Mouse (Mus musculus) lung, postnatal 4 days (tissue): ENCODE measurements around the gene Rhox13.

Source experiments
- DNase-seq, 2 experiments: peaks; one replicate each; pipeline ENCODE4 v3.0.0; 2021

Rhox13 gene

DNA sequence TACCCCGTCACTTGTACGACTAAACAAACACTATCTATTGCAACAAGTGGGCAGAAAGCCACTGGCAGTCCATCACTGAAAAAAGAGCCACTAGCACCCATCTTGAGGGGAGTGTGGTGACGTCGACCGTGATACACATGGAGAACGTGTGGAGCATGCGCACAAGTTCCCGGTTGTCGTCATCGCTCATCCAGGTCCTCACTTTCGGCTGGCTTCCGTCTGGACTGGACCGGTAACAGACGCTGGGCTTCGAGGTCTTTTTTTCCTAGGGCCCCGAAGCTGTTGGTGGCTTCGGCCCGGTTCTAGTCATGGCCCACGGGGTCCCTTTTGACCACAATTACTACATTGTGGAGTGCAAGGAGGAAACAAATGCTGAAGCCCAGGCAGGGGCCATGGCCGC is at the start of gene Rhox13:
Gene Rhox13, plus strand, starts transcription at position 238 of the 400 bp plus-strand sequence.
- DNase-seq: no peak

DNA sequence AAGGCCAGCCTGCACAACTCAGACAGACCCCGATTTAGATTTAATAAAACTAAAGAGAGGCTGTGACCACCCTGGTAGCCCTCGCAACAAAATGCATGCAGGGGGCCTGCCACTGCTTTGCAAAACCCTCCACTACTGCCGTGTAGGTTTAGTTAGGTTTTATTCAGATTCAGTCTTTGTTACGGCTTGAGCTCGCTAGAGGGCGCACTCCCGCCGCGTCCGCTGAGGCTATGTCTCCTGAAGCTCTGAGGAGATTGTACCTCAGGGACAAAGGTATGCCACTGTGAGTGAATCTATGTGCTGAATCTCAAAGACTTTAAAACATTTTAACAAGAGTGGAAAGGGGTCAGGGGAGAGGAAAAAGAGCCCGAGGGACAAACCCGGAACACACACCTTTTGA is 36.8 kb upstream of the Rhox13 start:
- DNase-seq: peak; percentile 29 to 43

DNA sequence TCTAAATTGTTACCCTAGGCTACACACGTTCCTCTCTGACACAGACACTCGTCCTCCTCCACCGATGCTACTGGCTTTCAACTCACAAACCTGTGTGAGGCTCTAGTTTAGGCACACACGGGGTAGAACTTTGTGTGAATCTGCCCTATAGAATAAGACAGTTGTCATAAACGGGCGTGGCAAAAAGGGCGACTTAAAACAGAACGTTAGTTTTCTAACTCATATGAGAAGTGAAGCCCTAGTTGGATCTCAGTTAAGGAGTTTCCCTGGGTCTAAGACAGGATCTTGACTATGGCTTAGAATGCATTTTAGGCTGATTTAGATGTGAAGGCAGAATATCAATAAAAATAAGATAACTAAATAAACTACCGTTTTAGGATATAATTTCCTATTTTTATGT is 36.0 kb upstream of the Rhox13 start, which contains the start of gene Rhox11:
Gene Rhox11, minus strand, starts transcription at position 101 of the 400 bp plus-strand sequence.
- DNase-seq: no peak

DNA sequence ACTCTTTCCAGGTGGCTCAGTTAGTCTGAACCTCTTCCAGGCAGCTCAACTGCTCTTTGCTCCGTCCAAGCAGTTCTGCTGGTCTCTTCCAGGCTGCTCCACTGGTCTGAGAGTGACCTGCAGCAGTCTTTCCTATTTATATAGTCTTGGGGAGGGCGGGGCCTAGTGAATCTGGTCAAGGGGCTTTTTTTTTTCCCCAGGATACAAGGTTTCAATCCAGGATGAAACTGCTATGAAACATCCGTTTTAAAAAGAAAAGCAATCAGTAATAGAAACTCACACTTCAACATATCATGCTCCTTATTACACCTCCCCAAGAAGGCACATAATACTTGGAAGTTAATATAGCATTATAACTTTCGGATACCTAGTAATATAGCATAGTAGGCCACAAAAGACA is 10.2 kb upstream of the Rhox13 start, which contains the start of gene Rhox12:
Gene Rhox12, minus strand, starts transcription at position 101 of the 400 bp plus-strand sequence.
- DNase-seq: no peak

DNA sequence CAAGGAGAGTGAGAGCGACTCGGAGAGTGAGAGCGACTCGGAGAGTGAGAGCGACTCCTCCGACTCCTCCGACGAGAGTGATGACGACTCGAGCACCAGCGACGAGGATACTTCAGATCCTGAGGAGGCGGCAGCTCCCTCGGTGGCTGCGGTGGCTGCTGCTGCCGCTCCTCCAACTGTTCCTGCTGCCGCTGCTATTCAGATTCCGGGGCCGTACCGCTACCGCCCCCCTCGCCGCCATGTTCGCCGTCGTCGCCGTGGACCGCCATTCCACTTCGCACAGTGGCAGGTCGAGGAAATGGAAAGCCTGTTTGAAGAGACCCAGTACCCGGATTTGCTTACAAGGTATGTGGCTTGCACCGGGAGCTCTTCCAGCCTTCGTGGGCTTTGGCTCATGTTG is 459 bp downstream of the Rhox13 start:
- DNase-seq: no peak

DNA sequence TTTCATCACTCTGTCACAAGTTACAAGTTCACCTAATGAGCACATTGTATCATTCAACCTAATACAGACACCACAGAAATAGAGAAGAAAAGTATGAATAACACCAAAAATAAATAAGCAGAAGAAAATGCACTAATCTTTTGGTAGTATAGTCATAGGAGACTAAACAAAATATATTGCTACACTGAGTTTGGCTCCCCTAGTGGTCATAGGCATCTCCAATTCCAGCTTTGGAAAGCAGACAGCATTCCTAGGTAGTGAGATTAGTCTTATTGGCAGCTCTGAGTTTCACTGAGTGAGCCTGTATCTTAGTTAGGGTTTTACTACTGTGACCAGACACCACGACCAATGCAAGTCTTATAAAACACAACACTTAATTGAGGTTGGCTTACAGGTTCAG is 38.1 kb downstream of the Rhox13 start:
- no peak for DNase-seq

DNA sequence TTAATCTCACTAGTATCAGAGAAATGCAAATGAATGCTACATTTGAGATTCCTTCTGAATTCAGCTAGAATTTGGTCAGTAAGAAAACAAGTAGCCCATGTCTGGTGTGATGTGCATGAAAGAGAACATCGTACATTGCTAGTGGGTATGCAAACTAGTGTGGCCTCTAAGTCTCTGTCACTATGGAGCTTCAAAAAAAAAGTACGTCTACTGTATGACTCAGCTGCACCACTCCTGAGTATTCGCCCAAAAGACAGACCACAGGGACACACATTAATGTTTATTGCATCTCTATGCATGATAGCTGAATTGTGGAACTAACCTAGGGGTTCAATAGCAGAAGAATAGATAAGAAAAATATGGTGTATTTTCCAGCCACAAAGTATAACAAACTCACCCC is 44.3 kb downstream of the Rhox13 start:
- no peak for DNase-seq

DNA sequence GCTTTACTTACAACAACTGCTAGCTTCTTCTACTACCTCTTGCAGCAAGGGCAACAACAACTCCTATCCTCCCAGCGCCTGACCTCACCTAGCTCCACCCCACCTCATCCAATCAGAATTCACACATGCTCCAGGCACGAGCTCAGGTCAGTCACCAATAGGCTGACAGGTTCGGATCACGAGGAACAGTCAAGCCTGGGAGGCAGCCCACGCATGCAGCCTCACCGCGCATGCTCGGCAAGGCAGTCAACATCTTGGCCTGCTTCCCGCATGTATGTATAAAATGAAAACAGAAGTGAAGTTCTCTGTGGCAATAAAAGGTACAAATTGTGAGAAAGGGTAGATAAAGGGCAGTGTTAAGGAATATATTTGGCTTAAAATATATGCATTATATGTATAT is 45.0 kb downstream of the Rhox13 start:
- DNase-seq: no peak

DNA sequence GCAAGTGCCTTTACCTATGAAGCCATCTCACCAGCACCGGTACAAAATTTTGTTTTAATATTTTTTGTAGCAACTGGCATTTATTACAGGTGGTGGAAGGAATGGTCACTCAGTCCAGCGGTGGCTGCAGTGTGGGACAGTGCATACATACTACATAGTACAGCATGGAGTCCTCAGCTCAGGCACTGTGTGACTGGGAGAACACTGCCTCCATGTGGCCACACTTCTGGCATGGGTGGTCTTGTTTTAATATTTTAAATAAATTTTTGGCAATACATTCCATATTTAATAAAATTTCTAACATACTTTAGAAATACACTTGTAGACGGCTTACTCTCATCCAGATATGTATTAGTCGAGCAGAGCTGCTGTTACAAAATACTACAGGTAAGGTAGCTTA is 45.6 kb downstream of the Rhox13 start:
- no peak for DNase-seq
